Mouse (Mus musculus) cerebellum, adult (tissue): ENCODE measurements around the gene Olfr1424.
"Not testable (repeated sequence)": the region's sequence is repeated elsewhere in the genome, so short reads cannot be mapped to it uniquely, and the experiment has no call there.

Source experiments
- ATAC-seq: cut with Nextera tagmentation; 2 replicates; pipeline ENCODE4 v1.9.2; 2017; ENCODE audit warnings: mild to moderate bottlenecking, moderate library complexity, mixed read lengths; ENCODE audit not compliant: insufficient number of reproducible peaks, low FRiP score, low TSS enrichment

Olfr1424 gene

GRCm38 (mm10) chr19:12062582-12062981 lies at the start of gene Olfr1424:
Gene Olfr1424 (minus strand): TSS chr19:12062682.
- not testable (repeated sequence) for ATAC-seq

GRCm38 (mm10) chr19:12104541-12104940 lies 42.1 kb upstream of the Olfr1424 start:
- no peak for ATAC-seq

- no peak for ATAC-seq
Observed at GRCm38 (mm10) chr19:12103234-12103633, 40.8 kb upstream of the Olfr1424 start, which contains the start of gene Olfr1427. Gene Olfr1427 (minus strand): TSS chr19:12103334.

GRCm38 (mm10) chr19:12091913-12092312 lies 29.4 kb upstream of the Olfr1424 start, which contains the start of gene Olfr1426:
Gene Olfr1426 (minus strand): TSS chr19:12092013.
- ATAC-seq, result no peak

GRCm38 (mm10) chr19:12077631-12078030 lies 15.1 kb upstream of the Olfr1424 start, which contains the start of gene Olfr1425:
Gene Olfr1425 (minus strand): TSS chr19:12077731.
- ATAC-seq, result not testable (repeated sequence)

- ATAC-seq, result not testable (repeated sequence)
Observed at GRCm38 (mm10) chr19:12069546-12069945, 7.1 kb upstream of the Olfr1424 start.

- not testable (repeated sequence) for ATAC-seq
Observed at GRCm38 (mm10) chr19:12067806-12068205, 5.3 kb upstream of the Olfr1424 start.

- no peak for ATAC-seq
Observed at GRCm38 (mm10) chr19:12043163-12043562, 19.3 kb downstream of the Olfr1424 start.

GRCm38 (mm10) chr19:12041217-12041616 lies 21.3 kb downstream of the Olfr1424 start, which contains the start of gene Olfr1423:
Gene Olfr1423 (minus strand): TSS chr19:12041317.
- ATAC-seq, result no peak

GRCm38 (mm10) chr19:12037727-12038126 lies 24.8 kb downstream of the Olfr1424 start:
- no peak for ATAC-seq

GRCm38 (mm10) chr19:12026606-12027005 lies 35.9 kb downstream of the Olfr1424 start:
- no peak for ATAC-seq

GRCm38 (mm10) chr19:12025333-12025732 lies 37.1 kb downstream of the Olfr1424 start:
- no peak for ATAC-seq

GRCm38 (mm10) chr19:12024149-12024548 lies 38.3 kb downstream of the Olfr1424 start:
- no peak for ATAC-seq

- no peak for ATAC-seq
Observed at GRCm38 (mm10) chr19:12016192-12016591, 46.3 kb downstream of the Olfr1424 start.

- no peak for ATAC-seq
Observed at GRCm38 (mm10) chr19:12015708-12016107, 46.8 kb downstream of the Olfr1424 start.

GRCm38 (mm10) chr19:12013228-12013627 lies 49.3 kb downstream of the Olfr1424 start:
- no peak for ATAC-seq

GRCm38 (mm10) chr19:12012615-12013014 lies 49.9 kb downstream of the Olfr1424 start:
- no peak for ATAC-seq

GRCm38 (mm10) chr19:12011560-12012556 lies 50.6 kb downstream of the Olfr1424 start:
- ATAC-seq, result peak; percentile 59

- ATAC-seq, result no peak
Observed at GRCm38 (mm10) chr19:12010916-12011559, 51.4 kb downstream of the Olfr1424 start.

GRCm38 (mm10) chr19:12010281-12010771 lies 52.2 kb downstream of the Olfr1424 start:
- ATAC-seq, result peak; percentile 21; the same call in 1 of the 2 replicates
